Mouse (Mus musculus): ENCODE results near the gene Cetn3. TPM values are rescaled to one million over a fixed set of nuclear protein-coding genes. Genes with fewer than 3 reads are reported as not detected.

Gene Cetn3
- polyA plus RNA-seq, 1 experiment from 2014 or later = 237 TPM

- H3K27ac ChIP-seq = peak overlapping the region; percentile 97
- H3K4me1 ChIP-seq = peaks cover 31% of the 10 kb centered on the region
- WGBS = 57% methylated on average over 9 of the region's 9 CpGs
- no peaks in the 10 kb centered on the region for H3K9me3 ChIP-seq
- DNase-seq (ENCODE audit: extremely low spot score, low spot score) = no peak
- H3K4me3 ChIP-seq = peak overlapping the region; percentile 65
- no peaks in the 10 kb centered on the region for H3K27me3 ChIP-seq (ENCODE audit: poor library complexity, severe bottlenecking)
- H3K36me3 ChIP-seq (replicated peaks) = peaks cover 9% of the 10 kb centered on the region
These were observed 402 bp upstream of the Cetn3 start for GRCm38 (mm10) chr13:81782475-81782874.

DNA sequence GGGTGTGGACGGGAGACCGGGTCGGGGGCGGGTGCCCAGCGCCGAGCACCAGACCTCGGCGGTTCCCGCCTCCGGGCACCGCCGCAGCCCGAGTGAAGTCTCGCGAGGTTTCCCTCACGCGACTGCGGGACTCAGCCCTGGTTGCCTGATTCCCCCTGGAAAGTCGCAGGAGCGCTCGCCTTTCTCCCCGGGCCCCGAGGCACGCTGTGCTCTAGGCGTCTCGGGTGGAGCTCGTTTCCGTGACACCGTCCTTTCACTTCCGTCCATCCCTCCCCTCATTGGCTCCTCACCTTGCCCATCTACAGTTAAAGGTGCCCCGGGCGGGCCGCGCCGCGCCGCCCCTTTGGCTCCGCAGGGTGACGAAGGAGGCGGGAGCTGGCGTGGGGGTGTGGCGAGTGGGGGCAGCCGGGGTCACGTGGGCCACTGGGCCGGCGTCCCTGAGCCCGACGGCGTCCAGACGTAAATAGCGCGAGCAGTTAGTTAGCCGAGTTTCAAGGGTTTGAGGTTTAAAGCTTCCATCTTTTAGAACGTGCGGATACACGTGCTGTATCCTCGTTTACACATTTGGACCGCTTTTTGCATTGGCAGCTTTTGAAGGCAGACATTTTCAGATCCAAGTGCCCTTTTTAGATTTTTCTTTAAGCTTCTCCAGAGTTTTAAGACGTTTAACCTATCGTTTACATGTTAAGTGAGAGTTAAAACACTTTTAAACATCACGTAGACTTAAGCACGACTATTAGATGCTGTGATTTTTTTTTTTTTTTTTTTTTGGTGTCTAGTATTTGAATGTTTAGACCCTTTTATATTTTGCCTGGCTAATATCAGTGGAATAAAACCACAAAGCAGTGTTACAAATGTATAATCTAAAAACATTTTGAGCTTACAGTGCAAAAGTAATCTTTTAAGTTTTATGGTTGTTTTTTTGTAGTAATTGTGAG is 797 bp downstream of the Cetn3 start:
- peak overlapping the region; percentile 65 for H3K4me3 ChIP-seq
- WGBS = under 1% methylated on average over 62 of the region's 62 CpGs

DNA sequence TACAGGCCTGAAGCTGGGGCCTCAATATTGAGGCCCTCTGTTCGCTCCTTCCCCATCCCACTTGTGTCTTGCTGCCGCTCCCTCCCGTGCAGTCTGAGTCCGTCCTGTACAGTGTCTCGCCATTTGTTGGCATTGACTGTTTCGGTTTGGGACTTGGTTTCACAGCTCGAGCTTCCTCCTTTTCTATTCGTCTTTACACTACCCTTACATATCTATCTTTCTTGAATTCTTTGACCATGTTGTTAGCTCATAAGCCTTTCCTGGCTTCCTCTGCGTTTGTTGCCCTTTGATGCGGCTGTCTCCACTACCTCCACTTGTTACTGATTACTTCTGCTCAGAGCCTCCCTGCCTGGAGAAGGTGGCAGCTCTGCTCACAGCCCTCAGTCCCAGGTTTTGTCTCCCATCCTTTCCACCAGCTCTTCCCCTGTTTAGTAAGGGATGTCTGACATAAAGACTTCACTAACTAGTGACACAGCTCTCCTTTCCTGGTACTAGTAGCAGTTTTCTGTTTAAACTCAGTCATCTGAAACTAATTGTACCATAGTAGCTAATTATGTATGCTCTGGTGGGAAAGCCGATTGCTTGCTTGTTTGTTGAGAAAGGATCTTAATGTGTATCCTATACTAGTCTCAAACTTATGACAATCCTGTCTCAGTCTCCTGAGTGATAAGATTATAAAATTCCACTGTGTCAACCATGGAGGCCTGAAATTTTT is 3.0 kb downstream of the Cetn3 start:
- Histone ChIP-seq H3K9me3 (no peaks in the 10 kb centered on the region), H3K4me3 (peak overlapping the region; percentile 29; the same call in 1 of the 2 replicates), H3K4me1 (peaks cover 31% of the 10 kb centered on the region), H3K27me3 (ENCODE audit: poor library complexity, severe bottlenecking) (no peaks in the 10 kb centered on the region), H3K27ac (peak overlapping the region; percentile 74), H3K36me3 (replicated peaks) (peaks cover 39% of the 10 kb centered on the region)
- no peak for DNase-seq (ENCODE audit: extremely low spot score, low spot score)
- WGBS = 60% methylated on average over 11 of the region's 11 CpGs

More for the DNA sequence above, 797 bp downstream of the Cetn3 start:
- peak overlapping the region; percentile 97 for H3K27ac ChIP-seq
- H3K4me1 ChIP-seq = peaks cover 31% of the 10 kb centered on the region
- H3K9me3 ChIP-seq = no peaks in the 10 kb centered on the region
- DNase-seq (ENCODE audit: extremely low spot score, low spot score) = peak; percentile 97
- no peaks in the 10 kb centered on the region for H3K27me3 ChIP-seq (ENCODE audit: poor library complexity, severe bottlenecking)
- peaks cover 20% of the 10 kb centered on the region for H3K36me3 ChIP-seq (replicated peaks)

GRCm38 (mm10) chr13:81790160-81790559 is 7.3 kb downstream of the Cetn3 start:
- Histone ChIP-seq H3K9me3 (no peaks in the 10 kb centered on the region), H3K4me3 (no peak overlapping the region), H3K36me3 (replicated peaks) (peaks cover 67% of the 10 kb centered on the region), H3K4me1 (peaks cover 12% of the 10 kb centered on the region), H3K27me3 (ENCODE audit: poor library complexity, severe bottlenecking) (no peaks in the 10 kb centered on the region), H3K27ac (no peak overlapping the region)
- DNase-seq (ENCODE audit: extremely low spot score, low spot score) = no peak
- 97% methylated on average over 8 of the region's 8 CpGs for WGBS

- H3K27me3 ChIP-seq (ENCODE audit: poor library complexity, severe bottlenecking) = no peaks in the 10 kb centered on the region
- H3K4me1 ChIP-seq = no peaks in the 10 kb centered on the region
- no peaks in the 10 kb centered on the region for H3K9me3 ChIP-seq
- no peak overlapping the region for H3K4me3 ChIP-seq
- DNase-seq (ENCODE audit: extremely low spot score, low spot score) = no peak
- WGBS = 93% methylated on average over 8 of the region's 8 CpGs
- H3K36me3 ChIP-seq (replicated peaks) = peaks cover 69% of the 10 kb centered on the region
- H3K27ac ChIP-seq = no peak overlapping the region
These were observed 9.0 kb downstream of the Cetn3 start for GRCm38 (mm10) chr13:81791861-81792260.

GRCm38 (mm10) chr13:81793850-81794249 is 11.0 kb downstream of the Cetn3 start:
- Histone ChIP-seq H3K9me3 (no peaks in the 10 kb centered on the region), H3K36me3 (replicated peaks) (peaks cover 53% of the 10 kb centered on the region), H3K4me1 (no peaks in the 10 kb centered on the region), H3K27me3 (ENCODE audit: poor library complexity, severe bottlenecking) (no peaks in the 10 kb centered on the region), H3K4me3 (no peak overlapping the region), H3K27ac (no peak overlapping the region)
- WGBS = 70% methylated on average over 1 of the region's 1 CpGs
- DNase-seq (ENCODE audit: extremely low spot score, low spot score) = no peak

DNA sequence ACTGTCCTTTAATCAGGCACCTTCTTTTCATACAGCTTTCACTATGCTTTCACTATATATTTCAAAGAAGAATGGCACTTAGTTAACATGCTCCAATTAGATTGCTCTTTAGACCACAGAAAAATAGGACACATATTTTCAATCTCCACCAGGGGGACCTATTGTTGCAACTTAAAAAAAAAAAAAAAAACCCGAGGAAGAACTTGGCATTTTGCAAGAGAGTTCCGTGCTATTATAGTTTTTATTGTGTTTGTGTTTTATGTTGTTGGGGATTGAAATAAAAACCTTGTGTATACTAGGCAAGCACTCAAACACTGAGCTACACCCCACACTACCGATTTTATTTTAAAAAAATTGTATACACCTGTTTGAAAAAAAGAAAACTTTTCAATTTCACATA is 18.2 kb downstream of the Cetn3 start:
- Histone ChIP-seq H3K4me3 (no peak overlapping the region), H3K4me1 (no peaks in the 10 kb centered on the region), H3K36me3 (replicated peaks) (0 out of 2 replicates have a peak, but pooled peaks cover 9% of the 10 kb centered on the region), H3K27me3 (ENCODE audit: poor library complexity, severe bottlenecking) (no peaks in the 10 kb centered on the region), H3K27ac (no peak overlapping the region), H3K9me3 (no peaks in the 10 kb centered on the region)
- DNase-seq (ENCODE audit: extremely low spot score, low spot score) = no peak
- 59% methylated on average over 3 of the region's 3 CpGs for WGBS

GRCm38 (mm10) chr13:81803713-81804112 is 20.8 kb downstream of the Cetn3 start:
- no peaks in the 10 kb centered on the region for H3K27me3 ChIP-seq (ENCODE audit: poor library complexity, severe bottlenecking)
- H3K27ac ChIP-seq = no peak overlapping the region
- no peaks in the 10 kb centered on the region for H3K9me3 ChIP-seq
- H3K36me3 ChIP-seq (replicated peaks) = 0 out of 2 replicates have a peak, but pooled peaks cover 7% of the 10 kb centered on the region
- no peak overlapping the region for H3K4me3 ChIP-seq
- 94% methylated on average over 4 of the region's 4 CpGs for WGBS
- no peaks in the 10 kb centered on the region for H3K4me1 ChIP-seq
- DNase-seq (ENCODE audit: extremely low spot score, low spot score) = no peak

GRCm38 (mm10) chr13:81822750-81823149 is 39.9 kb downstream of the Cetn3 start:
- no peaks in the 10 kb centered on the region for H3K4me1 ChIP-seq
- H3K27me3 ChIP-seq (ENCODE audit: poor library complexity, severe bottlenecking) = no peaks in the 10 kb centered on the region
- no peaks in the 10 kb centered on the region for H3K9me3 ChIP-seq
- no peaks in the 10 kb centered on the region for H3K36me3 ChIP-seq (replicated peaks)
- H3K4me3 ChIP-seq = no peak overlapping the region
- DNase-seq (ENCODE audit: extremely low spot score, low spot score) = no peak
- H3K27ac ChIP-seq = no peak overlapping the region

DNA sequence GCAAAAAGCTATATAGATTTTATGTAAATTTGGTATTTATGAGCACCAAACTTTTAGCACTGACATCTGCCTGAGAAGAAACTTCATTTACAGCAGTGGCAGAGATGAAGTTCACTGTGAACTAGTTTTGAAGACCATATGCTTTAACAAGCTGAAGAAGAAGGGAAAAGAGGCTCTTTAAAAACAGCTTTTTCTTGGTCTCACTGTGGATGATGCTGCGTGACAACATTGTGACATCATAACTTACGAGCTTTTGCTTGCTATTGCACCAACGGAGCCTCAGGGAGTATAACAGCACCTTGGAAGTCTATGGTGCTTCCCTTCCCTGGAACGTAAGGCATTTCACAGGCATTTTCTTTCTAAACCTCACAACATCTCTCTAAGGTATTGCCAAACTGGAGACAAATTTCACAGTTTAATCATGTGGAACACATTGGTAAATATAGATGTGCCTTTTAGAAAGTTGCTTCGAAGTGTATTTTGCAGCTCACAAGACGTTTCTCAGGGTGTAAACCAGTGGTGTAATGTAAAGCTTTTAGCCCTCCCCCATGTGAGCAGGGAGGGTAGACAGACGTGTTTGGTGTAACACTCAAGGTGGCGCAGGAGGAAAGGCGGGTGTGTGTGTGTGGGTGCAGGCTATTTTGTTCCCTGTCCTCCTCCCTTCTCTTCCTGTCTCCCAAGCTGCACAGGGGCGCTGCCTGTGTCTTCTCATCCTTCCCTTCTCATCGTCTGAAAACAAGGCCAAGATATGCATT is 41.9 kb downstream of the Cetn3 start:
- H3K4me3 ChIP-seq = no peak overlapping the region
- H3K4me1 ChIP-seq = no peaks in the 10 kb centered on the region
- WGBS = 81% methylated on average over 11 of the region's 11 CpGs
- no peaks in the 10 kb centered on the region for H3K27me3 ChIP-seq (ENCODE audit: poor library complexity, severe bottlenecking)
- H3K27ac ChIP-seq = no peak overlapping the region
- no peak for DNase-seq (ENCODE audit: extremely low spot score, low spot score)
- no peaks in the 10 kb centered on the region for H3K9me3 ChIP-seq
- H3K36me3 ChIP-seq (replicated peaks) = no peaks in the 10 kb centered on the region

DNA sequence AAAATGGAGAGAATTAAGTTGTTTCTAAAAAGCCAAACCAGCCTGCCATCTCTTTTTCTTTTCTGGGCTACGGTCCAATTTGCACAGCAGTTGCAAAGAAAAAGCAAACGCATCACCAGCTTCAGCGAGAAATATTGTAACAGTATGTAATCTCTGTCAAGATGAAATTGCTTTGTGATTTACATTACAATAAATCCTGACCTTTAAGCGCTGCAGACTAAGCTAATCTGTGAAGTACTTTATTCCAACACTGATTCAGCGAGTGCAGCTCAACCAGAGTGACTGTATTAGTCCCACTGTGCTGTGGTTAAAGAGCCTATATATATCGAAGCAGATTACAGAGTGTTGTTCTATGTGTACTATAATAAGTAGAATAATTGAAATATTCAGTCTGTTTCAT is 45.6 kb downstream of the Cetn3 start:
- no peak overlapping the region for H3K27ac ChIP-seq
- no peaks in the 10 kb centered on the region for H3K9me3 ChIP-seq
- H3K4me3 ChIP-seq = no peak overlapping the region
- DNase-seq (ENCODE audit: extremely low spot score, low spot score) = no peak
- no peaks in the 10 kb centered on the region for H3K27me3 ChIP-seq (ENCODE audit: poor library complexity, severe bottlenecking)
- H3K4me1 ChIP-seq = no peaks in the 10 kb centered on the region
- H3K36me3 ChIP-seq (replicated peaks) = no peaks in the 10 kb centered on the region
- 92% methylated on average over 6 of the region's 6 CpGs for WGBS

- 89% methylated on average over 7 of the region's 7 CpGs for WGBS
- DNase-seq (ENCODE audit: extremely low spot score, low spot score) = no peak
These were observed 49.0 kb downstream of the Cetn3 start for GRCm38 (mm10) chr13:81831838-81832237.

More at GRCm38 (mm10) chr13:81831838-81832237, 49.0 kb downstream of the Cetn3 start:
- Histone ChIP-seq H3K4me1 (no peaks in the 10 kb centered on the region), H3K27ac (no peak overlapping the region), H3K4me3 (no peak overlapping the region), H3K9me3 (no peaks in the 10 kb centered on the region), H3K27me3 (ENCODE audit: poor library complexity, severe bottlenecking) (no peaks in the 10 kb centered on the region), H3K36me3 (replicated peaks) (no peaks in the 10 kb centered on the region)
